Mouse (Mus musculus) stomach, postnatal 0 days (tissue): ENCODE data around the gene Cxcl16.

Experiments used
- CTCF ChIP-seq: IDR thresholded peaks from 2 replicates; pipeline ENCODE4 v1.5.1; 2016; ENCODE audit warnings: antibody characterized with exemption, low read depth, mild to moderate bottlenecking, moderate library complexity
- EP300 ChIP-seq: optimal IDR thresholded peaks from 2 replicates; pipeline ENCODE3; 2016; ENCODE audit warnings: antibody characterized with exemption

GRCm38 (mm10) chr11:70487816-70488215, 28.0 kb upstream of the Cxcl16 start:
- TF ChIP-seq CTCF (no peak), EP300 (no peak)
